Mouse (Mus musculus) cerebral cortex, adult 2 months (tissue): ENCODE data around the gene Snapc4.

Experiments
- WGBS: fragments of 180-500 bp; shearing (Covaris S2); methylation state at CpG from one replicate; pipeline ENCODE4 v1.1.7; 2018; 5-methylcytosine and 5-hydroxymethylcytosine counted together

Snapc4 gene

GRCm38 (mm10) chr2:26372396-26372795 lies 8.1 kb downstream of the Snapc4 start:
- 88% methylated on average over 8 of the region's 8 CpGs for WGBS

GRCm38 (mm10) chr2:26368572-26368971 lies 11.9 kb downstream of the Snapc4 start:
- 88% methylated on average over 1 of the region's 1 CpGs for whole genome bisulfite sequencing

- 93% methylated on average over 6 of the region's 6 CpGs for WGBS
Observed at GRCm38 (mm10) chr2:26367911-26368310, 12.5 kb downstream of the Snapc4 start.

GRCm38 (mm10) chr2:26364738-26365465 lies 15.6 kb downstream of the Snapc4 start:
- 43% methylated on average over 10 of the region's 10 CpGs for WGBS

- WGBS: 93% methylated on average over 5 of the region's 5 CpGs
Observed at GRCm38 (mm10) chr2:26363481-26363880, 17.0 kb downstream of the Snapc4 start.

GRCm38 (mm10) chr2:26362991-26363390 lies 17.5 kb downstream of the Snapc4 start:
- WGBS: 85% methylated on average over 5 of the region's 5 CpGs

- WGBS: 67% methylated on average over 3 of the region's 3 CpGs
Observed at GRCm38 (mm10) chr2:26360772-26361171, 19.7 kb downstream of the Snapc4 start, which contains the start of gene Card9. Gene Card9, minus strand, starts transcription at chr2:26360918.

GRCm38 (mm10) chr2:26359983-26360382 lies 20.5 kb downstream of the Snapc4 start:
- WGBS: 65% methylated on average over 6 of the region's 6 CpGs

- 76% methylated on average over 13 of the region's 13 CpGs for WGBS
Observed at GRCm38 (mm10) chr2:26358667-26359320, 21.7 kb downstream of the Snapc4 start.

- 65% methylated on average over 15 of the region's 15 CpGs for WGBS
Observed at GRCm38 (mm10) chr2:26357484-26357883, 23.0 kb downstream of the Snapc4 start.

- 72% methylated on average over 7 of the region's 7 CpGs for WGBS
Observed at GRCm38 (mm10) chr2:26356678-26357077, 23.8 kb downstream of the Snapc4 start.

GRCm38 (mm10) chr2:26356231-26356630 lies 24.2 kb downstream of the Snapc4 start:
- WGBS: 80% methylated on average over 4 of the region's 4 CpGs

GRCm38 (mm10) chr2:26354401-26354800 lies 26.1 kb downstream of the Snapc4 start:
- 92% methylated on average over 4 of the region's 4 CpGs for WGBS

- 74% methylated on average over 11 of the region's 11 CpGs for WGBS
Observed at GRCm38 (mm10) chr2:26353066-26353980, 27.1 kb downstream of the Snapc4 start.

- 2% methylated on average over 36 of the region's 36 CpGs for WGBS
Observed at GRCm38 (mm10) chr2:26352291-26352910, 28.1 kb downstream of the Snapc4 start.

GRCm38 (mm10) chr2:26351358-26352290 lies 28.8 kb downstream of the Snapc4 start, which contains the start of gene Dnlz:
Gene Dnlz, minus strand, starts transcription at chr2:26352110.
- WGBS: 2% methylated on average over 62 of the region's 62 CpGs

GRCm38 (mm10) chr2:26348241-26348640 lies 32.2 kb downstream of the Snapc4 start:
- WGBS: 61% methylated on average over 6 of the region's 6 CpGs

- WGBS: 71% methylated on average over 11 of the region's 11 CpGs
Observed at GRCm38 (mm10) chr2:26342609-26343490, 37.6 kb downstream of the Snapc4 start.

GRCm38 (mm10) chr2:26342044-26342443 lies 38.4 kb downstream of the Snapc4 start:
- 36% methylated on average over 10 of the region's 10 CpGs for WGBS
